ENCODE assay signal across 8 mouse cellular contexts in the genomic region with DNA sequence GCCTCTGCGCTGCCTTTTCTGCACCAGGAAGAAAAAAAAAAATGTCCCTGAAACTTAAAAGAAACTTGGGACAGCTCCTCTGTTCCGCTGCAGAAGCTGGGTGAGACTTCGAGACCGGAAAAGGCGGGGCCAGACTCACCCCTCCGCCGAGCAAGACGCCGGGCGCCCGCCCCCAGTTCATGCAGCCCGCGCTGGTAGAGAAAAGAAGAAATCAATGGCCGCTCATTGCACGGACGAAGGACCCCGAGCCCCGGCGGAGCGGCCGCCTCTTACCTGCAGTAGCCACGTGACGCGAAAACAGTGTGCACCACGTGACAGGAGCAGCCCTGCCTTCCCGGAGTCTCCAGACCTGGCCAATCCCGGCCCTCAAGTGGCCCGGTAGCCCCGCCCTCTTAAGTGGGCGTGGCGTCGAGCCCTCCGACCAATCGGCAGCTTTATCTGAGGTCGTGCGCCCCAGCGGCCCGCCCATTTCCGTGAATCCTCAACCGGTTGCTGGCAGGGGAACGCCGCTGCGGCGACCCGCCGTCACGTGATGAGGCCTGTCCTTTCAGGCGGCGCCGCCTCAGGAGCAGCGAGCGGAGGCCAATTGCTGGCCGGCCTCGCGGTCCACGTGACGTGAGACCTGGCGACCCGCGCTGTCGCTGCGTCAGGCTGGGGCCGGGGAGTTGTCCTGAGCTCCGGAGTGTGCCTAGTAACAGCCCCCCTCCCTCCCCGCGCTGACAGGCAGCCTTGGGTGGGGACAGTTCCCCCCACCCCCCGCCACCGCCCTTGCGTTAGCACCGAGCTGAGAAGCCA. TPM values are rescaled to one million over a fixed set of nuclear protein-coding genes. Genes with fewer than 3 reads are reported as not detected.
DNase-seq lines count a peak whose midpoint lies in the region; ATAC-seq lines count a peak whose summit lies in the region.

Gene Cuta (minus strand): TSS at position 392 of the 795 bp plus-strand sequence.

- WGBS in heart, embryonic 14.5 days, result under 1% methylated on average over 70 of the region's 70 CpGs
- WGBS in liver, embryonic 13.5 days (ENCODE audit: insufficient replicate concordance), result under 1% methylated on average over 70 of the region's 70 CpGs
- WGBS in stomach, embryonic 16.5 days, result under 1% methylated on average over 70 of the region's 70 CpGs

- H3K9ac ChIP-seq in heart, embryonic 14.5 days (ENCODE audit: low read length), result peak within 1 kb of the TSS; percentile 81
- H3K9ac ChIP-seq in liver, embryonic 13.5 days, result peak within 1 kb of the TSS; percentile 93
- peak within 1 kb of the TSS; percentile 81 for H3K9ac ChIP-seq in stomach, embryonic 16.5 days (ENCODE audit: low read length)

- peak within 1 kb of the TSS; percentile 76 for H3K4me2 ChIP-seq in heart, embryonic 14.5 days (ENCODE audit: low read length)
- peak within 1 kb of the TSS; percentile 97 for H3K4me2 ChIP-seq in liver, embryonic 13.5 days
- peak within 1 kb of the TSS; percentile 99 for H3K4me2 ChIP-seq in stomach, embryonic 16.5 days (ENCODE audit: low read depth, low read length)

- peak within 1 kb of the TSS; percentile 70 to 78 for H3K4me3 ChIP-seq in heart, embryonic 14.5 days (ENCODE audit: control insufficient read depth in 1 of 2, insufficient read depth in 1 of 2, low read depth in 1 of 2, low read length in 2 of 2)
- H3K4me3 ChIP-seq in liver, embryonic 13.5 days (replicated peaks), result peak within 1 kb of the TSS; percentile 78
- H3K4me3 ChIP-seq in stomach, embryonic 16.5 days (replicated peaks; ENCODE audit: low read length), result peak within 1 kb of the TSS; percentile 83

- peaks cover 35% of the 10 kb centered on the region for H3K36me3 ChIP-seq in heart, embryonic 14.5 days (ENCODE audit: control insufficient read depth, insufficient read depth, low read length)
- H3K36me3 ChIP-seq in liver, embryonic 13.5 days, result peaks cover 37% of the 10 kb centered on the region
- peaks cover 4% of the 10 kb centered on the region; the same call in 1 of the 2 replicates for H3K36me3 ChIP-seq in stomach, embryonic 16.5 days (ENCODE audit: control insufficient read depth, insufficient read depth, low read length)

- peak within 1 kb of the TSS; percentile 87 to 91 for H3K27ac ChIP-seq in heart, embryonic 14.5 days (replicated peaks in 1 of 2; ENCODE audit: control insufficient read depth in 1 of 2, insufficient read depth in 1 of 2, low read depth in 2 of 2, low read length in 2 of 2)
- H3K27ac ChIP-seq in liver, embryonic 13.5 days, result peak within 1 kb of the TSS; percentile 95
- H3K27ac ChIP-seq in stomach, embryonic 16.5 days (ENCODE audit: low read length), result peak within 1 kb of the TSS; percentile 97

- peak; percentile 90 for ATAC-seq in CD4-positive, CD25-positive, alpha-beta regulatory T cell, adult 4 months
- ATAC-seq in heart, embryonic 14.5 days (ENCODE audit: insufficient number of reproducible peaks, insufficient read depth, low FRiP score, low read depth), result peak; percentile 93
- ATAC-seq in liver, embryonic 13.5 days (ENCODE audit: low read depth), result peak; percentile 89
- ATAC-seq in stomach, embryonic 16.5 days (ENCODE audit: insufficient read depth, low FRiP score), result peak; percentile 96

- no peaks in the 10 kb centered on the region for H3K27me3 ChIP-seq in heart, embryonic 14.5 days (ENCODE audit: control insufficient read depth, insufficient read depth, low read length)
- peaks cover 2% of the 10 kb centered on the region; the same call in 1 of the 2 replicates for H3K27me3 ChIP-seq in liver, embryonic 13.5 days
- H3K27me3 ChIP-seq in stomach, embryonic 16.5 days (ENCODE audit: control insufficient read depth, insufficient read depth, low read length), result no peaks in the 10 kb centered on the region

- H3K9me3 ChIP-seq in heart, embryonic 14.5 days (ENCODE audit: control insufficient read depth, low read length), result no peaks in the 10 kb centered on the region
- H3K9me3 ChIP-seq in liver, embryonic 13.5 days (replicated peaks), result no peaks in the 10 kb centered on the region
- H3K9me3 ChIP-seq in stomach, embryonic 16.5 days (replicated peaks; ENCODE audit: control insufficient read depth, low read length), result no peaks in the 10 kb centered on the region

- peaks cover 17 to 28% of the 10 kb centered on the region in 2 experiments for H3K4me1 ChIP-seq in heart, embryonic 14.5 days (ENCODE audit: control insufficient read depth in 2 of 2, insufficient read depth in 2 of 2, low read length in 2 of 2)
- H3K4me1 ChIP-seq in liver, embryonic 13.5 days (replicated peaks), result peaks cover 46% of the 10 kb centered on the region
- peaks cover 24% of the 10 kb centered on the region for H3K4me1 ChIP-seq in stomach, embryonic 16.5 days (ENCODE audit: control insufficient read depth, insufficient read depth, low read length)

- peak; percentile 100 for DNase-seq in c-Kit-negative CD71-positive TER-119-positive erythroid progenitor cells, embryonic 14.5 days (ENCODE audit: low read depth, low spot score)
- peak; percentile 99 for DNase-seq in fibroblast of lung, adult 2 months (ENCODE audit: low read depth)
- DNase-seq in kidney, postnatal 14 days, result peak; percentile 100
- peak; percentile 100 for DNase-seq in liver, embryonic 13.5 days
- DNase-seq in neural tube, embryonic 10.5 days (ENCODE audit: extremely low spot score, low spot score), result peak; percentile 99

RNA-seq across cellular contexts. Expression of gene Cuta, which starts in this region (rescaled TPM):
- polyA plus RNA-seq in CD4-positive, CD25-positive, alpha-beta regulatory T cell, adult 4 months (2017; shearing (Covaris generic)), result 100 to 1,000 TPM; 153 to 166 TPM
- polyA plus RNA-seq in heart, embryonic 14.5 days (2014; fragmentation: Nextera tagmentation; extraction: Ambion mirVana), result 156 and 173 TPM in 2 replicates
- polyA plus RNA-seq in liver, embryonic 13.5 days (2015; fragmentation: Nextera tagmentation; extraction: Ambion mirVana), result 111 and 118 TPM in 2 replicates
- polyA plus RNA-seq in stomach, embryonic 16.5 days (2015; fragmentation: Nextera tagmentation; extraction: Ambion mirVana), result 173 and 178 TPM in 2 replicates

Comparison
In these comparisons a context has a peak if more than half of its experiments do, and no peak if none do; other contexts are left out.
1. Peak in every context shown above with its lines: DNase-seq, ATAC-seq, H3K4me3 ChIP-seq and H3K27ac ChIP-seq.